Mouse (Mus musculus): ENCODE measurements around the gene Kif17.

The Kif17 gene

GRCm38 (mm10) chr4:138250088-138250960, at the start of gene Kif17, which contains the start of gene Sh2d5:
Gene Kif17 (plus strand): TSS chr4:138250435.
Gene Sh2d5 (plus strand): TSS chr4:138250403.
- DNase-seq, result peak; percentile 79

- DNase-seq, result no peak
Measured at GRCm38 (mm10) chr4:138200769-138201168, 49.5 kb upstream of the Kif17 start.

DNA sequence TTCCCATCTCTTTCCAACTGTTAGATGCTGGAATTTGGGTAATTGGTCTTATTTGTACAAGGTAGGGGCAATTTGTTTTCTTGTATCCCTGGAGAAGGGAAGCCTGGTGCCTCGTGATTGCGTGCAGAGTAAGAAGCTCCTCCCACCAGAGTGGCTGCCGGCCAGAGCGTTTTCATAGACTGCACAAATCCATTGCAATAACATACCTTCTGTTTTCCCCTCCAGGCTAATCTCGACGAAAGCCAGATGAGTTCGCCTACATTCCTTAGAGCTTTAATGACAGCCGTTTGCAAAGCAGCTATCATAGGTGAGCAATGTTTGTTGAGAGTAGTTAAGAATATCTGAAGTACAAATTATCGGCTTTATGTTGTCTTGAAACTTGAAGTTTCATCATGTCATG, 48.5 kb upstream of the Kif17 start:
- no peak for DNase-seq

DNA sequence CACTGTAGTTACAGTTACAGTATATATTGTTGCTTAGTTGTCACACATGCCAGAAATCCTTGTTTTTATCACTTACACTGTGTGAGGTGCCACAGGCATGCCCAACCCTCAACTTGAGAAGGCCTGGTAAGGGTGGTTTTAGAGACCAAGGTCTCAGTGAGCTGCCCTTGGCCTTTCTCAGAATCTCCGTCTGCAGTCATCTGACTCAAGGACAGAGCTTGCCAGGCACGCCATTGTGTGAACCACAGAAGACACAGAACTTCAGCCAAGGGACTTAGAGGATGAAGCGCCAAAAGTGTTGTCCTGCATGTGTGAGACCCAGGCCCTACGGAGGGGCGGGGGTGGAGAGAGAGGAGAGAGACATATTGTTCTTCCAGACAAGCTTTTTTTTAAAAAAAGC, 40.1 kb upstream of the Kif17 start:
- no peak for DNase-seq

- DNase-seq, result no peak
Measured at GRCm38 (mm10) chr4:138213861-138214260, 36.4 kb upstream of the Kif17 start.

DNA sequence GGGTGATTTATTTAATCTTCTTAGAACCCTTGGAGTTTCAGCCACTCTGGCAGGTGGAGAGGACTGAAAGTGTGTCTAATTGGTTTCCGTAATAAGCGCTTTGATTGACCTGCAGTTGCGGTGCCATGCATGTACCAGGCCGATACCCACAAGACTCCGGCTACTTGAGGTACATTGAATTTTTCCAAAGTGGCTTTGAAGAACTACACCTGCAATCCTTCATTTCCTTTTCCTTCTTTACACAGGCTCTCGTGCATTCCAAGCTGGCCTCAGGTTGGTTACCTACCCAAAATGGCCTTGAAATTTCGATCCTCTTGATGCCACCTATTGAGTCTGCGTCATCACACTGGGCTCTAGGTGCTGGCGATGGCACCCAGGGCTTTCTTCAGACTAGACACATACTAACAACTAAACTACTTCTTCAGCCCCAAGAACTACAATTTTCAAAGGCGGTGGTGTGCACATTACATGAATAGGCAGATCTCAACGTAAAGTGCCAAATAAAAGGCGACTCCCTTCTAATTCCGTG, 34.5 kb upstream of the Kif17 start:
- DNase-seq, result no peak

DNA sequence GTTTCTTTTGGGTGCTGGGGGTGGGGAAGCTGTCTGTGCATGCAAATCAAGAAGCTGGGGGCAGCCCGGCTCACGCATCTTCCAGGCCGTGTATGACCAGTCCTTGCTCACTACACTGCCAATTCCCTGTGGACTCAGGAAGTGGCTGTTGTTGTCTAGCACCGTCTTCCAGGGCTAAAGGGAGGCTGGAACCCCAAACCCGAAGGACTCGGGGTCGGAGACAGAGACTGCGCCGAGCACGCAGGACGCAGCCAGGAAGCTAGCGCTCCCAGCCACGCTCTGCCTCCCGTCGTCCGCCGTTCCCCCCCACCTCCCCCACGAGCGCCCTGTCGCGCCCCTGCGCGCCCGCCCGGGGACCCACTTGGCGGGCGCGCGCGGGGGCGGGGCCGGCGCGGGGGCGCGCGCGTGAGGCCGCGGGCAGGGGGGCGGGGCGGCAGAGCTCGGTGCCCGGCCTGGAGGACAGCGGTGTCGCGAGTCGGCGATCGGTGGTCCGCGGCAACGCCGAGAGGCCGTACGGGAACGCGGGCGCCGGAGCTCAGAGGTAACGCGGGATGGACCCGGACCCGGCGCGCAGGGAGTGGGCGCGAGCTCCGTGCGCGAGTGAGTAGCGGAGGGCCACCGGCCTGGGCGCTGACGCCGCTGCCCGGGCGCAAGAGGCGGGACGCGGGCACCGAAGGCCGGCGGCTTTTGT, 33.9 kb upstream of the Kif17 start, which contains the start of gene Hp1bp3:
TSS of gene Hp1bp3 (plus strand) at position 97 of the 691 bp plus-strand sequence.
- DNase-seq, result peak; percentile 90

GRCm38 (mm10) chr4:138216891-138217392, 33.3 kb upstream of the Kif17 start:
- DNase-seq, result peak; percentile 99

DNA sequence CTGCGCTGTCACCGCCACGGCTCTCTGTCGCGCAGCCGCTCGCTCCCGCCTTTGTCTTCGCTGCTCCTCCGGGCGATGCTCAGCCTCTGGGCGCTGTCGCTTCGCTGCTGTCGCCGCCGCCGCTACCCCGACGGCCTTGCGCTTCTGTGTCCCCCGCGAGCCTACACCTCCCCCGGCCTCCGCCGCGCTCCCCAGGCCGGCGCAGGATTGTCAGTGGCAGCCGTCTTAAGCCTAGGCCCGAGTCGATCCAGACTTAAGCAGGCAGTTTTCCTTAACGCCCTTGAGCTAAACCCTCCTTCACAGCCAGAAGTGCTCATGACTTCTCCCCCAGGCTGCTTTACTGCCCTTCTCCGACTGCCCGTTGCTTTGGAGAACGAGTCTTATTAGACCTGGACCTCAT, 32.8 kb upstream of the Kif17 start:
- DNase-seq, result no peak

DNA sequence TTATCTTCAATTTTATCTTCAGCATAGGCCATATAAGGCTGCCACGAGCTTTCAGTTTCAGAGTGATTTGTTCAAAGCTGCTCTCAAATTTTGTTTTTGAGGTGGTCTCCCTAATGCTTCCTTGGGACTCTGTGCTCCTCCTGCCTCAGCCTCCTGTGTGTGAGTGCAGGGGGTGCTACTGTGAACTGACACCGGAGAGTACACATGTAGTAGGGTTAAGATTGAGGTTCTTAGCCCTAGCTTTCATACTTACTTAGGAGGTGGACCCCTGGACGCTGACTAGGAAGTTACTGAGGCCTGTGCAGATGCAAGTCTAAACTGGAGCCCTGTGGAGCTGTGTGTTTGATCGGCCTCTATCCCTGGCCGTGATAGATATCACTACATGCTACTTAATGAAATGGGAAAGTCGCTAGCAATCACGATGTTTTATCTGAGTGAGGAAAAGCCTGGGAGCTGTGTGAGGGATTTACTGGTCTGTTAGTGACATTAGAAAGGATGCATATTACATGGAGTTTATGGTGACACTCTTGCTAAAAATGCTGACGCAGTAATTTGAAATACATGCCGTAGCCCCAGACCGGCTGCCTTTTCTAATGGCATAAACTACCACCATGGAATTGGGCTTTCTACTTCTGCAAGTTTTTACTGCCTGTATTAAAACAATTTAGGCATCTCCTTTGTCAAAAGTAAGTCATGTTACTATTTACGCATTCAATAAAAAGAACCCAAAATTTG, 32.1 kb upstream of the Kif17 start:
- no peak for DNase-seq

DNA sequence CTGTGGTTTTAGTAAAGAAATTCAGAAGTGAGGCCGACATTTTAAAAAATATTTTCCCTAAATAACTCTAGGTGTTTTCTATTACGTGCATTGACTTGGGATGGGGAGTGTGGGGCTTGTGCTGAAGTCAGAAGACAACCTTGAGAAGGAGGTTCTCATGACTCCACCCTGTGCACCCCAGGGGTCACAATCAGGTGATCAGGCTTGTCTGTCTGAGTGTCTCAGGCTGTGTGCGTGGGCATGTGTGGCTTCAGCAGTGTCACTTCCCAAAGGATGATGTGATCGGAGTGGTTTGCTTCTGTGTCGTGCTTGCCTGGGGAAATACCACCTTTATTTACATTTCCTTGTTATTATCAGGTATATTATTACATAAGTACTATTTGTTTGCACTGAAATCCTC, 30.9 kb upstream of the Kif17 start:
- DNase-seq, result no peak

GRCm38 (mm10) chr4:138220761-138221160, 29.5 kb upstream of the Kif17 start:
- DNase-seq, result no peak

- DNase-seq, result no peak
Measured at GRCm38 (mm10) chr4:138221406-138221805, 28.8 kb upstream of the Kif17 start.

DNA sequence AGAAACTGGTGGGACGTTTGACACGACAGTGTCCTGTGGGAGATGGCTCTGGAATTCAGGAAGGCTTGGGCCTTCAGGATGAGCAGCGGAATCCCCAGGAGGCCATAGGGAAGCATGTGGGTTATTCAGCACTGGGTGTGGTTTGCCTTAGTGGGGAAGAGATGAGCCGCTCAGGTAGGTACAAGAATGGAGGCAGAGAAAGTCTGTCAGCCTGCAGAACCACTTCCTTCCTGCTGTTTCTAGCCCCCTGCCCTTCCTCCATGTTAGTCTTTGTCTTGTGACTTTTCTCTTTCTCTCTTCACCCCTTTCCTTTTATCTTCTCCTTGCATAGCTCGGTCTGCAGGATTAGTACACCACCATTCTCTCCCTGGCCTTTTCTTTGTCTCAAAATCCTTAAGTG, 27.8 kb upstream of the Kif17 start:
- DNase-seq, result no peak

- DNase-seq, result no peak
Measured at GRCm38 (mm10) chr4:138223623-138224022, 26.6 kb upstream of the Kif17 start.

DNA sequence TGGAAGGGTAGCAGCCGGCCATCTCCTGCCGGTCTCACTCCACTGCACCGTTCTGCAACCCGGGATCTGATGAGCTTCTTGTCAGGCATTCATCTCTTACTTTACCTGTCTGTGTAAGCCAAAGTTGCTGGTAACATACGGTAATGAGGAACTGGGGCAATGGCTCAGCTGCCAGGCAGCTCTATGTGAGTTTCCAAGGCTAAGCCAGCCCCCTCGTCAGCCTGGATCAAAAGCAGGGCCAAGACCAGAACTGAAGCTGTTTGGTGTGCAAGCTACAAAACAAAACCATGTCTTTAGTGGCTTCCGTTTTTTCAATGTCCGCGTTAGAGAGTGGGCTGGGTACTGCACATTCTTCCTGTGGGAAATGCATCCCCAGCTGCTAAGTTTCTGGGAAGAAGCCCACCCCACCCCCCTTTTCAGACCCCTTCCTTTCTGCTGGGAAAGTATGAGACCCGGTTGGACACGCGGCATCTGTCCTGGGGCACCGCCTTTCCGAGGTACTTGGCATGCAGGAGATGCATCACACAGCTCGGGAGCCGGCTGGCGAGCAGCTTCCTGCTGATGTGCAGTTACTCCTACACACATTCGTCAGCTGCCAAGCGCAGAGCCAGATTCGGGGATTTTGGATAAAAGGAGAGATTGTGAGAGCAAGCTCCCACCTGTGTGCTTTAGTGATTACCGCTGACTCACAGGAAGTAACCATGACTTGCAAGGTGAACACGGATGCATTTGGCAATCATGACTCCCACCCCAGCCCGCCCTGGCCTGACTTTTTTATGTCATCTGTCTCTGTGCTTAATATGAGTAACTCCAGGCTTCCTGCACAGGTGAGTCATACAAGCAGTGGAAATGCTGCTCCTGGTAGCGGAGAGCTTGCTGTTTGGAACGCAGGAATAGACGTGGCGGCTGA, 3.2 kb upstream of the Kif17 start:
- no peak for DNase-seq

DNA sequence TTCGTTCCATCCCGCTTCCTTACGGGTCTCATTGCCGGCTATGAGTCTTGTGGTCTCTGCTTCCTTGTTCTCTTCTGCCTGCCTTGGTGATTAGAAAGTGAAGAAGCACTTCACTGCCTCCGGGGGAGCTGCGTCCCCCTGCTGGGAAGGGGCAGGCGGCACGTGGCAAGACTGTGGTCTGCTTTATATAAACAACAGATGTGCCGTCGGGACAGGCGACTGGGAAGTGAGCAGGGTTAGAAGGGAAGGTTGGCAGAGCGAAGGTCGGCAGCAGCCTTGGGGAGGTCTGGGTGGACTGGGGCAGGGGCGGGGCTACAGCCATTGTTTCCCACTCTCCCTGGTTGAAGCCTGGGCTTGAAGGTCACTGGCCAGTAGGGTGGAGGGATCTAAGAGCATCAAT, 1.6 kb downstream of the Kif17 start:
- DNase-seq, result peak; percentile 46

DNA sequence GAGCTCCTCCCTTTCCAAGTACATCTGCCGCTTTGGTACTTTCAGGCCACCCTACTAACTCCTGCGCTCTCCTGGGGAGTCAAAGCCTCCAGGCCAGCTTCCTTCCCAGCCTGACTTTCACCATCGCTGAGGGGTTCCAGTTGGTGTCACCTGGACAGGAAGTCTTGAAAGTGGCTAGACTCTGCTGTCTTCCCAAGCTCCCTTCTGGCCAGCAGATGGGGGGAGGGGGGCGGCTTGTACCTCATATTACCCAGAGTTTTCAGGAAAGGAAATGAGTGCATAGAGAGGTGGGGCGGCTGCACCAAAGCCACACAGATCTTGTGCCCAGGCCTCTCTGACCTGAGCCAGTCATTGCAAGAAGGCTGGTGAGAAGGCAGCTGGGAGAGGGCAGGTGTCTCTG, 2.0 kb downstream of the Kif17 start:
- DNase-seq, result no peak

DNA sequence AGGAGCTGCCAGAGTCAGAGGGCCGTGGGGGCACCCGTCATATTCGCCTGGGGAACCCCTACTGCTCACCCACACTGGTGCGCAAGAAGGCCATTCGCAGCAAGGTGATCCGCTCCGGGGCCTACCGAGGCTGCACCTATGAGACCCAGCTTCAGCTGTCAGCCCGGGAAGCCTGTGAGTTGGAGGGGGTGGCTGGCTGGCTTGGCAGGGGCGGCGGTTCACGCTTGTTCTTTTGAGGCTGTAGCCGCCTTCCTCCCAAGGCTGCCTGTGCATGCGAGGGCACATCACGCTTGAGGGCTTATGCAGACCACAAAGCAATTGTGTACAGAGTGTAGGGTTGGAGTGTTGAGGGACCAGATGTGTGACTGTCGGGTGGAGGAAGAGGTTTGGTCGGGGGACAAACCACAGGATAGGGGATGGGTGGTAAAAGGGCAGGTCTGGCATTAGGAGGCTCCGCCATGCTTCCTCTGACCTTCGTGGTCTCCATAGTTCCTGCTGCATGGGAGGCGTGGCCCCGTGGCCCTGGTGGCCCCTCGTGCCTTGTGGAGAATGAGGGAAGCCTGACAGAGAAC, 7.0 kb downstream of the Kif17 start:
- DNase-seq, result no peak

GRCm38 (mm10) chr4:138258663-138259062, 8.4 kb downstream of the Kif17 start:
- DNase-seq, result no peak

- DNase-seq, result no peak
Measured at GRCm38 (mm10) chr4:138259482-138259881, 9.2 kb downstream of the Kif17 start.

Data from kidney, postnatal 10 days (tissue).